Mouse (Mus musculus) spleen, embryonic (tissue): ENCODE data around the gene Nmur1.

ENCODE experiments used
- CTCF ChIA-PET: fragments of 350-600 bp; sonication (Branson Sonifier 250); formaldehyde crosslinking; loops from one replicate; lab custom pipeline; 2022; lab: Charles Lee

Nmur1 gene

GRCm38 (mm10) chr1:86441724-86441979 is 15.6 kb upstream of the Nmur1 start:
- CTCF ChIA-PET: interaction anchor here (1.1 kb wide), 1 partner anchor 61 kb away, joined by 4 read pairs; no protein-coding TSS in a partner anchor

- CTCF ChIA-PET: interaction anchor here (0.6 to 2.3 kb wide), 6 partner anchors 15 to 91 kb away, joined by 3 to 9 read pairs (median 4); no protein-coding TSS in a partner anchor
Observed at GRCm38 (mm10) chr1:86440887-86441723, 15.1 kb upstream of the Nmur1 start.

DNA sequence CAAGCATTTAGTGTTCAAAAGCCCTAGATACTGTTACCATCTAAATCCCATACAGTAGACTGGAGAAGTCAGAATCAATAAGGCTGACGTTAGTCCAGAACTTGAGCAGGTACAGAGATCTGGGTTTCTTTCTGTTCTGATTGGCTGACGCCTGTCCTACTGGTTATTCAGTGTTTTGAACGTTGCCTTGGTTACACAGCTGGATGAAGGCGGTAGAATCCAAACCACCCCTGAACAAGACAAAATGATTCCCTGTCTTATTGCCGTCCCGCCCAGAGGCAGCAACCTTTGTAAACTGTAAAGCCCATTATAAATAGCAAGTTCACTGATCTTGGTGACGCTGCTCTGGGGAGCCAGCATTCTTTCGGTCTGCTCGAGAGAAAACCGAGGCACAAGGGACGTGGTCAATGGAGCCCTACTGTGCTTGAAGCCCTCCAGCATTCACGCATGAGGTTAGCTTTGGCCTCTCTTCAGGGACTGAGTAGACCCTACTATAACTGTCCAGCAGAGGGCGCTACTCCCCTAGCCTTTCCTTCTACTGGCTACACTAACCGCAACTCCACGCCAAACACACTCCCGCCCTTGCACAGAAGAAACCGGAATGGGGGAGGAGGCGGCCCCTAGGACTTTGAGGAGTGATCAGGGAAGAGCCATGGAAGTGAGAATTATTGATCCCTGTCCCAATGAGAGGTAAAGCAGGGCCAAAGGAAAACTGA is 14.3 kb upstream of the Nmur1 start:
- CTCF ChIA-PET: interaction anchor here (0.6 to 2.3 kb wide), 5 partner anchors 34 to 92 kb away, joined by 3 to 9 read pairs (median 4); no protein-coding TSS in a partner anchor

DNA sequence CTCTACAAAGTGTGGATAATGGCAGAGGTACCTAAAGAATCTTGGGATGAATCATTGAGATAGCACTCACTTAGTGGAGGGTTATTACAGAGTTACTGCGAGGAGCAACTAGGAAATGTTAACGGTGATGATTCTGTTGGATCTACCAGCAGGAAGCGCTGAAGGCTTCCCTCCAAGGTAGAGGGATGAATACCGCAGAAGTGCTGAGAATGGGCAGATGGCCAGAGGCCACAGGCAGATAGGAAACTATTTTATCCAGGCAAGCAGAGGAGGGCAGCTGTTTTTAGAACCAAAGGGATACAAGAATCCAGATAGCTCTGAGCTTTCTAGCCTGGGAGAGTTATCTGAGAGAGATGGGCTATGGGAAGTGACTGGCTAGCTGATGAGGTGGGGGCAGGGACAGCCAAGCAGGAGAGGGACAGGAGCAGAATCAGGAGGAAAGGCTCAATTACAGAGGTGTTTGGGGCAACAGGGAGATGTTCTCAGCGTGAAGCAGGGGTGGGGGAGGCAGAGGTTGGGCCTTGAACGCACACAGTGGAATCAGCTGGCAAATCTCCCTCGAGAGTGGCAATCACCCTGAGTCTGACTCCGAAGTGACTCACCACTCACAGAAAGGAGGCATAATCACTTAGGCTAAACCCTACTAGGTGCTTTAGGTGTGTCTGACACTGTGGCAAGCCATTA is 13.6 kb upstream of the Nmur1 start:
- CTCF ChIA-PET: interaction anchor here (0.6 to 2.3 kb wide), 2 partner anchors 60 to 71 kb away, joined by 3 to 9 read pairs; no protein-coding TSS in a partner anchor

DNA sequence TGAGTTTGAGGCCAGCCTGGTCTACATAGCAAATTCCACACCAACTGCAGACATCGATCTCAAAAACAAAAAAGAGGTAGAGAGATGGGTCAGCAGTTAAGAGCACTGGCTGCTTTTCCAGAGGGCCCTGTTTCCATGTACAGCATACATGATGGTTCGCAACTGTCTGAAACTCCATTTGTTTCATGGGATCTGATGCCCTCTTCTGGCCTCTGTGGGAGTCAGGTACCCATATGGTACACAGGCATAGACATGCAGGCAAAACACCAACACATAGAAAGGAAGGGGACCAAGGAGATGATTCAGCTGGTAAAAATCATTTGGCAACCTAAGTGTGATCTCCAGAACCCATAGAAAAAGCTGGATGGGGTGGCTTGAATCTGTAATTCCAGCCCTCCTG is 12.5 kb upstream of the Nmur1 start:
- CTCF ChIA-PET: interaction anchor here (1.1 to 2.3 kb wide), 4 partner anchors 8 to 90 kb away, joined by 4 to 9 read pairs (median 5); no protein-coding TSS in a partner anchor

- CTCF ChIA-PET: interaction anchor here (0.6 to 1.6 kb wide), 4 partner anchors 8 to 90 kb away, joined by 3 to 6 read pairs (median 4); no protein-coding TSS in a partner anchor
Observed at GRCm38 (mm10) chr1:86438014-86438319, 11.9 kb upstream of the Nmur1 start.

DNA sequence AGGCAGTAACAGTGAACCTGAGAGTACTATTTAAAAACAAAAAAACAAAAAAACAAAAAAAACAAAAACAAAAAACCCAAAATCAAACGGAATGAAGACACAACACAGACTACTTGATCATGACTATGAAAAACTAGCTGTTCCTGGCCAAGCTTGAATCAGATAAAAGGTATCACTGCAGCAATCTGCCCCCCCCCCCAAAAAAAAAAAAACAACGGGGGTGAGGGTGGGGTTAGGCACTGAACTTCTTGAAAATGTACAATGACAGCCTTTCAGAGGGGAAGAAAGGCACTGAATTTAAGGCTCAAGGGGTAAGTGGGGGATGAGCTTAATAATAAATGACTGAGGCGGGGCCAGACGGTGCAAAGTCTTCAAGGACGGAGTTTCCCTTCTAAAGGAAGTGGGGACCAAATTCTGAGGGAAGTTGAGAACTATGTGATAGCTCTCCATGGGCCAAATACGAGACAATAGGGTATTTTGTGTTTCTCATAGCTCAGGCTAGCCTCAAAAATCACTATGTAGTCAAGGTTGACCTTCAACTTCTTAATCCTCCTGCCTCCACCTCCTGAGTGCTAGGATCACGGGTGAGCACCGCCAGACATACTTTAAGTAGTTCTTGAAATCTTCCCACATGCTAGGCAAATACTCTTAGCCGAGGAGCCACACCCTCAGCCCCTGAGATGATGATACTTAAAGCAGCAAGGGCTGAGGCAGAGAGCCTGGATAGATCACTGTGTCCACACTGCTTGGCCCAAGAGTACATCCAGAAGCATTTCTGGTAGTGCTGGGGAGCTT is 11.4 kb upstream of the Nmur1 start:
- CTCF ChIA-PET: interaction anchor here (0.6 to 1.6 kb wide), 4 partner anchors 45 to 91 kb away, joined by 3 to 12 read pairs (median 5); no protein-coding TSS in a partner anchor

- CTCF ChIA-PET: interaction anchor here (0.6 to 1.2 kb wide), 3 partner anchors 19 to 763 kb away, joined by 3 to 5 read pairs (median 5); no protein-coding TSS in a partner anchor
Observed at GRCm38 (mm10) chr1:86435302-86435821, 9.3 kb upstream of the Nmur1 start.

DNA sequence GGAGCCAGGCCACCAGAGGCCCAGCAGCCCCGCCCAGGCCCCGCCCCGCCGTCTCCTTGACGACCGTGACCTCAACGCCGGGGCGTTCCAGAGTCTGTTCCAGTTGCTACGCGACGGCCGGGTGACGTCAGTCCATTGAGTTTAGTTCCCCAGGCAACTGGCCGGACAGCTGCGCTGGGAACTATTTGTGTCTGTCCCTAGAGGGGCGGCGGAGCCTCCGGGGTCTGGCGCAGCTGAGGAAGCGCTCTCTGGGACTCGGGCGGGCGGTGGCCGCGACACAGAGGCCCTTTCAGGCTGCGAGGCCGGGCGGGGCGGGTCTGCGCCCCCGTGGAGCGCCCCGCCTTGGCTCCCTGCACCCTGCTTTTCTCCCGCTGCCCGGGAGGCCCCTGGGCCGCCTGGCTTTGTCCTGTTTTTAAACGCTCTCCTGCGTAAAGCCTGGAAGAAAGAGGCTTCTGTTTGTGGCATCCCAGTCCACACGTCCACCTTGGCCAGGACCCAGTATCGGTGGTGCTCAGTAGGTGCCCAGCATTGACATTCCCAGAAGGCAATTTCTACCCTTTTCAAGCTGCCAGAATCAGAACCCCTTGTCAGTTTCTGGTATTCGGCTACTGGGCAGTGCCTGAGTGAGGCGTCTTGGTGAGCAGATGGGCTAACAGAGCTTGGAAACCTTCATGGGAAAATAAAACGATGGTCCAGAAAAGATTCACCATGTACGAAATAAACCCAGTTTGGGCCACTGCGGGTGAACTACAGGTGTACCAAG is 8.6 kb upstream of the Nmur1 start:
- CTCF ChIA-PET: interaction anchor here (0.7 to 1.2 kb wide), 4 partner anchors 18 to 86 kb away, joined by 3 to 11 read pairs (median 4); no protein-coding TSS in a partner anchor

DNA sequence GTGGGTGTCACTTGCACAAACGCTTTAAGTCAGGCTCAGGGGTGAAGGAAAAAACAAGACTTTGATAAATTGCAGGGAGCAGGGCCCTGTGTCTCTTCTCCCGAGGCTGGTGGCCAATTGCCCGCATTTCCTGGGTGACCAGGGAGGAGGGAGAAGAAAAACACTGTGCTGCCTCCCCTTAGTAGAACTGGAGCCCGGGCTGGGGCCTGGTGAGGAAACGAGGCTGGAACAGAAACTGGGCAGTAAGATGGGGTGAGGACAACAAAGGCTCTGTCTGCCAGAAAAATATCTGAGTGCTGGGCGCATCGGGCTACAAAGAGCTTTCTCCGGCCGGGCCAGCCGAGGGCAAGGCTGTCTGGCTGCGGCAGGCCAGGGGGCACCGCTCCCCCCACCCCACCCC is 8.0 kb upstream of the Nmur1 start:
- CTCF ChIA-PET: interaction anchor here (0.7 to 2.0 kb wide), 5 partner anchors 17 to 87 kb away, joined by 3 to 11 read pairs (median 7); no protein-coding TSS in a partner anchor

DNA sequence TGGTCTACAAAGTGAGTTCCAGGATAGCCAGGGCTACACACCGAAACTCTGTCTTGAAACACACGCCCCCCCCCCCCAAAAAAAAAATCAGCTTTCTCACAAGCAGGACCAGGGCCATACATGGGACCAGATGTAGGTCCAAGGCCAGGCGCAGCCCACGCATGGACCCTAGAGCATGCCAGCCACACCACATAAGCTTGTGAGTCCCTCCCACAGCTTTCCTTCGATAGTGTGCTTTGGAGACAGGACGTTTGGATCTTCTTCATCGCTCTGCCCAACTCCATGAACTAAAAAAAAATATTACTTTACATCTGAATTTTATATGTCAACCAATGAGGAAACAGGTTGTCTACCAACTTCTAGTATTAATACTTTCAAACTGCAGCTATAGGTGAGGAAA is 7.3 kb upstream of the Nmur1 start:
- CTCF ChIA-PET: interaction anchor here (0.7 to 2.0 kb wide), 3 partner anchors 17 to 29 kb away, joined by 3 to 8 read pairs (median 7); no protein-coding TSS in a partner anchor

- CTCF ChIA-PET: interaction anchor here (0.7 to 2.0 kb wide), 2 partner anchors 16 to 26 kb away, joined by 3 to 7 read pairs; no protein-coding TSS in a partner anchor
Observed at GRCm38 (mm10) chr1:86432778-86433177, 6.8 kb upstream of the Nmur1 start.

DNA sequence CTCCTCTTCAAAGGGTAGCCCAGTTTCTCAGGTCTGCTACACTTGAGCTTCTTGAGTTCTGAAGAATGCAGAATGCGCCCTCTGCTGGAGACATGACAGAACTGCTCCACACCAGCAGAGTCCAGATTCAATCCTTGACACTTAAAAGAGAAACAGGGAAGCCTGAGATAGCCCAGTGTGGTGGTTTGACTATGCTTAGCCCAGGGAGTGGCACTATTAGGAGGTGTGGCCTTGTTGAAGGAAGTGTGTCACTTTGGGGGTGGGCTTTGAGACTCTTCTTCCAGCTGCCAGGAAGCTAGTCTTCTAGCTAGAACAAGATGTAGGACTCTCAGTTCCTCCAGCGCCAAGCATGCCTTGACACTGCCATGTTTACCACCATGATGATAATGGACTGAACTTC is 4.0 kb upstream of the Nmur1 start:
- CTCF ChIA-PET: interaction anchor here (0.5 to 1.7 kb wide), 5 partner anchors 9 to 58 kb away, joined by 3 to 7 read pairs (median 3); no protein-coding TSS in a partner anchor

DNA sequence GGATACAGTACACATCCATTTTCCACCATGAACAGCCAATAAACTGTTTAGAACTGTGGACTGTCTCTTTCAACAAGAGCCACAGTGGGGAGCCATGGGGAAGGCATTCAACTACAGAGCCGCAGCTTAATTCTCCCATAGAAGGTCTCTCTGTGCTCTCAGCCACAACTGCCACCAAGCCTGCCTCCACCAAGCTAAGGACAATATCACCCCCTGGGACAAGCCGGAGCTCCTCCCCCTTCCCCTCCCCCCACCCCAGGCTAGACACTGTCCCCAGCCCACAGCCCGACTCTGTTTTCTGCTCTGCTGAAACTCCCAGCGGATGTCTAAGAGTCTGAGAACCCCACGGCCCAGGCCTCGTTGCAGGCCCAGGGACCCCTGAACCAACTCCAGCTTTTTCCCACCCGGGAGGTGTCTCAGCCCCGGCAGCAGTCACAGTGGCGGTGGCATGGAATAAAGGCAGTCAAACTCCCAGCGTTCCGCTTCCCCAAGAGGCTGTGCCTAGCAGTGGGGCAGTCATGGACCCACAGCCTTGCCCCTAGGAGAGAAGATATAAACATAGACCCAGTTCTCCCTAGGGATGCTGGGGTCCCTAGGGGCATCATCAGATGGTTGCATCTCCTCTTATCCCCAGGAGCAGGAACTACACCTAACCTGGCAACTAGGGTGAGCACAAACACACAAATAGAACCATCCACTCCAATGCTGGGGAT is 1.0 kb downstream of the Nmur1 start:
- CTCF ChIA-PET: interaction anchor here (0.5 kb wide), 2 partner anchors 49 to 210 kb away, joined by 3 read pairs; no protein-coding TSS in a partner anchor

DNA sequence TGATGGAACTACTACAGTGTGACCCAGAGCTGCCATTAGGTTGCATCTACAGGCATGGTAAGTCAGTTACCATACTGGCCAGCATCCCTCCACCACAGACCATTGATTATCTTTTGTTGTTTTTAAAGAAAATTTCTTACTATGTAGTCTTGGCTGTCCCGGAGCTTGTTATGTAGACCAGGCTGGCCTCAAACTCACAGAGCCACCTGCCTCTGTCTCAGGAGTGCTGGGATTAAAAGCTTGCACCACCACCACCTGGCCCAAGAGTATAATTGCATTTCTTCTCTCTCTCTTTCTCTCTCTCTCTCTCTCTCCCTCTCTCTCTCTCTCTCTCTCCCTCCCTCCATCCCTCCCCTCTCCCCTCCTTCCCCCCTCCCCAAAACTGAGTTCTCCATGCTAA is 1.7 kb downstream of the Nmur1 start:
- CTCF ChIA-PET: interaction anchor here (0.5 kb wide), 1 partner anchor 209 kb away, joined by 3 read pairs; no protein-coding TSS in a partner anchor

- CTCF ChIA-PET: no interaction called here
Observed at GRCm38 (mm10) chr1:86423879-86424278, 2.1 kb downstream of the Nmur1 start.

- CTCF ChIA-PET: no interaction called here
Observed at GRCm38 (mm10) chr1:86421007-86421406, 5.0 kb downstream of the Nmur1 start.

DNA sequence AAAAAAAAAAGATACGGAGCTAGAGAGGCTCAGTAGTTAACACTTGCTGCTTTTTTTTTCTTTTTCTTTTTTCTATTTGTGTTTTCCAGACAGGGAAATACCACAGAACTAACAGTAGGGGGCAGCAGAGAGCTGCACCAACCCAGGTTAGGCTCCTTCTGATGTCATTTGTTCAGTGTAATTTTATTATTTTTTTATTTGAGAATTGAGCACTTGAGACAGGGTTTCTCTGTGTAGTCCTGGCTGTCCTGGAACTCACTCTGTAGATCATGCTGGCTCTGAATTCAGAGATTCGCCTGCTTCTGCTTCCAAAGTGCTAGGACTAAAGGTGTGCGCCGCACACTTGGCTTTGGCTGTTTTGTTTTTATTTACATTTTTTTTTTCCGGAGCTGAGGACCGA is 9.7 kb downstream of the Nmur1 start:
- CTCF ChIA-PET: interaction anchor here (0.6 to 2.1 kb wide), 8 partner anchors 12 to 152 kb away, joined by 3 to 7 read pairs (median 5); no protein-coding TSS in a partner anchor
